Mouse (Mus musculus): ENCODE results near the gene Kif26a. TPM values are rescaled to one million over a fixed set of nuclear protein-coding genes. Genes with fewer than 3 reads are reported as not detected.

The Kif26a gene
- polyA plus RNA-seq, 1 experiment from 2014 or later: 0.89 TPM

DNA sequence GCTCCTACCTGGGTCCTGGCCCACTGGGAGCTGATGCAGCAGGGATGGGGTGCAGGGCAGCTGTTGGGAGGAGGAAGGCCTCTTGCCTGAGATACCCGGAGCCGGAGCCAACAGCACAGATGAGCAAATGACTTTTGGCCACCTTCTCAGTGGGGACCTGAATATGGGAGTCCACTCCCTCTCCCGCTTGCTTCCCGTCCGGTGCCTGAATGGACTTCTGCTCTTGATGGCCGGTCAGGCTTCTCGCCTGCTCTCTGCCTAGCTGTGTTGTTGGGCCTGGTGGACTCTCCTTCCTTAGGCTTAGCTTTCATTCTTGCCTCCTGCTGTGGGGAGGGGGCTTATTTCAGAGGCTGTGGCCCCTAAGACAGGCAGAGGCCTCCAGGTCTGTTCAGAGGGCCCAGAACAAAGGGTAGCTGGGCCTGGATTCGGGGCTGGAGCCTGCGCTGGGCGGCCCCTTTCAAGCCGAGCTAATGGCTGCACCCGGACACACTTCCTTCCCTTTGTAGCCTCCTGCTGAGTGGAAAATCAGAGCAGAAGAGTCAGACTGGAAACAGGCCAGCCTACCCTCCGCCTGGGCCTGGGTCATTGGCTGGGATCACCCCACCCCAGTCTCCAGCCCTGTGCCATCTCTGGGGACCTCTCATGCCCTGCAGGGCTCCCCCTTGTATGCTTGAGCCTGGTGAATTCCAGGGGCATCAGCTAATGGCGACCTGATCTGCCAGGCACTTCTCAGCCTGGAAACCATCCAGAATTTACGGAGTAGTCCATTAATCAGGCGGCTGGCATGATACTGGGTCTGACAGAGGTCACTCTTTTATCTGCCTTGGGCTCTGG lies 9.4 kb downstream of the Kif26a start:
- H3K9ac ChIP-seq (ENCODE audit: low read depth, low read length): no peak overlapping the region
- H3K4me1 ChIP-seq (replicated peaks; ENCODE audit: control insufficient read depth, insufficient read depth, low read length): no peaks in the 10 kb centered on the region; the same call in 1 of the 2 replicates
- H3K4me3 ChIP-seq (ENCODE audit: low read depth, low read length): no peak overlapping the region
- 66% methylated on average over 16 of the region's 16 CpGs for WGBS
- H3K9me3 ChIP-seq (ENCODE audit: control insufficient read depth): no peaks in the 10 kb centered on the region
- H3K36me3 ChIP-seq (ENCODE audit: control insufficient read depth, insufficient read depth): no peaks in the 10 kb centered on the region
- no peak for ATAC-seq
- no peak overlapping the region for H3K4me2 ChIP-seq (replicated peaks; ENCODE audit: low read depth)
- no peaks in the 10 kb centered on the region for H3K27me3 ChIP-seq (replicated peaks; ENCODE audit: control insufficient read depth, insufficient read depth, low read length)
- TF ChIP-seq CTCF (IDR thresholded peaks at IDR 0.05; ENCODE audit: low read depth): no peak
- peak overlapping the region; percentile 46; the same call in 1 of the 2 replicates for H3K27ac ChIP-seq (ENCODE audit: low read depth, low read length)

DNA sequence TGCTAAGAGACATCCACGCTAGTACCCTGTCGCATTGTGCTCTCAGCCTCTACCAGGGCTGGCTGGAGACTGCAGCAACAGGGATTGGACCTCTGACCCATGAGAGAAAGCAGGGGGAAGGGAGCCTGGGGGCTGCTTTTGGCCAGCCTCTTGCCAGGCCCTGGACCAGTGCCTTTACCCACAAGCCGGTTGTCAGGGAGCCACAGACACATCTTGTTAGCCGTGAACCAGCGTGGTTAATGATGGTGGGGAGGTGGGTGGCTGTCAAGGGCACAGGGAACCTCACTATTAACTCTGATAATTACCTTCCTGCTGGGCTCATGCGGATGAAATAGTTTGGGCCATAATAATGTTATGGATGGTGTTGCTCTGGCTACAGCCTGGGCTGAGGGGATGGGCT lies 10.8 kb downstream of the Kif26a start:
- H3K4me1 ChIP-seq (replicated peaks; ENCODE audit: control insufficient read depth, insufficient read depth, low read length): no peaks in the 10 kb centered on the region; the same call in 1 of the 2 replicates
- no peak for TF ChIP-seq CTCF (IDR thresholded peaks at IDR 0.05; ENCODE audit: low read depth)
- WGBS: 86% methylated on average over 6 of the region's 6 CpGs
- no peaks in the 10 kb centered on the region for H3K36me3 ChIP-seq (ENCODE audit: control insufficient read depth, insufficient read depth)
- no peak overlapping the region for H3K4me2 ChIP-seq (replicated peaks; ENCODE audit: low read depth)
- no peaks in the 10 kb centered on the region for H3K27me3 ChIP-seq (replicated peaks; ENCODE audit: control insufficient read depth, insufficient read depth, low read length)
- no peaks in the 10 kb centered on the region for H3K9me3 ChIP-seq (ENCODE audit: control insufficient read depth)
- no peak overlapping the region for H3K27ac ChIP-seq (ENCODE audit: low read depth, low read length)
- no peak for ATAC-seq
- H3K9ac ChIP-seq (ENCODE audit: low read depth, low read length): no peak overlapping the region
- H3K4me3 ChIP-seq (ENCODE audit: low read depth, low read length): no peak overlapping the region

GRCm38 (mm10) chr12:112158246-112158645 lies 12.2 kb downstream of the Kif26a start:
- Histone ChIP-seq H3K27me3 (replicated peaks; ENCODE audit: control insufficient read depth, insufficient read depth, low read length) (no peaks in the 10 kb centered on the region), H3K9ac (ENCODE audit: low read depth, low read length) (no peak overlapping the region), H3K4me3 (ENCODE audit: low read depth, low read length) (no peak overlapping the region), H3K9me3 (ENCODE audit: control insufficient read depth) (no peaks in the 10 kb centered on the region), H3K4me1 (replicated peaks; ENCODE audit: control insufficient read depth, insufficient read depth, low read length) (no peaks in the 10 kb centered on the region; the same call in 1 of the 2 replicates), H3K4me2 (replicated peaks; ENCODE audit: low read depth) (no peak overlapping the region), H3K36me3 (ENCODE audit: control insufficient read depth, insufficient read depth) (no peaks in the 10 kb centered on the region), H3K27ac (ENCODE audit: low read depth, low read length) (no peak overlapping the region)
- TF ChIP-seq CTCF (IDR thresholded peaks at IDR 0.05; ENCODE audit: low read depth): no peak
- ATAC-seq: no peak
- 44% methylated on average over 8 of the region's 8 CpGs for WGBS

DNA sequence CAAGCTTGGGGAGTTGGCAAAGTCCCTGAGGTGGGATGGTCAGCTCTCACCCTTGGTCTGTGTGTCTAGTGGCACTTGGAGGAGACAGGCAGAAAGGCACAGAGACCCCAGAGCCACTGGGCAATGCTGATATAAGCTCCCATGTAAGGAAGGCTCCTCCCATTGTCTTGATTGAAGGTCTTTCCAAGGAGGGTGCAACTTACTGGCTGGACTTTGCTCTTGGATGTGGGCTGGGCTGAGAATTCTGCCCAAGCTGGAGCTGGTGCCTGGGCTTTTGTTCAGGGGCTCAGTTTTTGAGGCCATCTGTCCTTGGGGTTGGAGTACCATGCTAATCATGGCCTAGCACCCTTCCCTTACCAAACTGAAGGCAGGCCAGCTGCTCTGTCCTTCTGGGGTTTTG lies 12.8 kb downstream of the Kif26a start:
- H3K4me2 ChIP-seq (replicated peaks; ENCODE audit: low read depth): no peak overlapping the region
- no peak overlapping the region for H3K27ac ChIP-seq (ENCODE audit: low read depth, low read length)
- no peaks in the 10 kb centered on the region for H3K9me3 ChIP-seq (ENCODE audit: control insufficient read depth)
- no peaks in the 10 kb centered on the region for H3K36me3 ChIP-seq (ENCODE audit: control insufficient read depth, insufficient read depth)
- H3K4me3 ChIP-seq (ENCODE audit: low read depth, low read length): no peak overlapping the region
- no peak for TF ChIP-seq CTCF (IDR thresholded peaks at IDR 0.05; ENCODE audit: low read depth)
- H3K4me1 ChIP-seq (replicated peaks; ENCODE audit: control insufficient read depth, insufficient read depth, low read length): no peaks in the 10 kb centered on the region; the same call in 1 of the 2 replicates
- H3K27me3 ChIP-seq (replicated peaks; ENCODE audit: control insufficient read depth, insufficient read depth, low read length): no peaks in the 10 kb centered on the region
- H3K9ac ChIP-seq (ENCODE audit: low read depth, low read length): no peak overlapping the region
- peak; percentile 44; the same call in 1 of the 2 replicates for ATAC-seq

GRCm38 (mm10) chr12:112163981-112164839 lies 18.2 kb downstream of the Kif26a start:
- peak; percentile 24 for ATAC-seq
- no peaks in the 10 kb centered on the region for H3K9me3 ChIP-seq (ENCODE audit: control insufficient read depth)
- WGBS: 34% methylated on average over 16 of the region's 16 CpGs

DNA sequence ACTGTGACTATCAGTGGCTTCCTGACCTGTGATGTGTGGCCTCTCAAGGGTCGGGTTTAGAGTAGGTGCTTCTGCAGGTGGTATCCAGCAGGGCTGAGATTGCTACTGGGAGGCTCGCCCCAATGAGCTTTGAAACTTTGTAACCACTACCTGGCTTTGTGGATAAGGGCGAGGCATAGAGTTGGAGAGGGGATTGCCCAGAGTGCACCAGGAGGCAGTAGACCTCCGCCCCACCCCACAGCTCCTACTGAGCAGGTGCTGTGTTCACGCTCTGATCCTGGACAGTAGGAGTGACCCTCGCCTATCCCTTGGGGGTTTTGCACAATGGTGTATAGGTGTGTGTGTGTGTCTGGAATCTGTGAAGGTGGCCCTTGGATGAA lies 18.8 kb downstream of the Kif26a start:
- no peaks in the 10 kb centered on the region for H3K9me3 ChIP-seq (ENCODE audit: control insufficient read depth)
- 45% methylated on average over 6 of the region's 6 CpGs for WGBS
- H3K36me3 ChIP-seq (ENCODE audit: control insufficient read depth, insufficient read depth): no peaks in the 10 kb centered on the region
- no peak overlapping the region for H3K27ac ChIP-seq (ENCODE audit: low read depth, low read length)
- ATAC-seq: peak; percentile 48
- TF ChIP-seq CTCF (IDR thresholded peaks at IDR 0.05; ENCODE audit: low read depth): no peak
- no peak overlapping the region for H3K4me3 ChIP-seq (ENCODE audit: low read depth, low read length)
- H3K4me2 ChIP-seq (replicated peaks; ENCODE audit: low read depth): no peak overlapping the region
- H3K4me1 ChIP-seq (replicated peaks; ENCODE audit: control insufficient read depth, insufficient read depth, low read length): no peaks in the 10 kb centered on the region
- H3K27me3 ChIP-seq (replicated peaks; ENCODE audit: control insufficient read depth, insufficient read depth, low read length): no peaks in the 10 kb centered on the region
- H3K9ac ChIP-seq (ENCODE audit: low read depth, low read length): no peak overlapping the region

More at GRCm38 (mm10) chr12:112163981-112164839, 18.2 kb downstream of the Kif26a start:
- Histone ChIP-seq H3K27me3 (replicated peaks; ENCODE audit: control insufficient read depth, insufficient read depth, low read length) (no peaks in the 10 kb centered on the region), H3K4me2 (replicated peaks; ENCODE audit: low read depth) (no peak overlapping the region), H3K9ac (ENCODE audit: low read depth, low read length) (no peak overlapping the region), H3K4me1 (replicated peaks; ENCODE audit: control insufficient read depth, insufficient read depth, low read length) (no peaks in the 10 kb centered on the region), H3K27ac (ENCODE audit: low read depth, low read length) (no peak overlapping the region), H3K4me3 (ENCODE audit: low read depth, low read length) (no peak overlapping the region), H3K36me3 (ENCODE audit: control insufficient read depth, insufficient read depth) (no peaks in the 10 kb centered on the region)
- TF ChIP-seq CTCF (IDR thresholded peaks at IDR 0.05; ENCODE audit: low read depth): no peak

Measured in intestine, postnatal 0 days (tissue).